Mouse (Mus musculus) myocyte (in vitro differentiated cells): ENCODE data around the gene Ppm1b.

Experiments used
- E2F4 ChIP-seq: IDR thresholded peaks from one replicate; pipeline ENCODE4 v1.6.1; 2011; ENCODE audit warnings: mild to moderate bottlenecking, control low read depth, moderate library complexity; ENCODE audit not compliant: insufficient read depth
- MAX ChIP-seq: IDR thresholded peaks from one replicate; pipeline ENCODE4 v1.6.1; 2011; ENCODE audit warnings: low read depth, mild to moderate bottlenecking, control low read depth
- MYOD1 ChIP-seq, 3 experiments: IDR thresholded peaks; one replicate each; pipeline ENCODE4 v1.6.1; 2011; ENCODE audit warnings: control low read depth in 2 of 3, low read depth in 2 of 3, mild to moderate bottlenecking in 2 of 3, moderate library complexity in 1 of 3; ENCODE audit not compliant: insufficient read length in 2 of 3, control insufficient read depth in 1 of 3
- MYOG ChIP-seq, 3 experiments: IDR thresholded peaks; one replicate each; pipeline ENCODE4 v1.6.1; 2011; ENCODE audit warnings: control low read depth in 2 of 3, low read depth in 2 of 3, mild to moderate bottlenecking in 2 of 3; ENCODE audit not compliant: insufficient read length in 2 of 3, control insufficient read depth in 1 of 3, insufficient read depth in 1 of 3
- POLR2A ChIP-seq: IDR thresholded peaks from one replicate; pipeline ENCODE4 v1.6.1; 2011; ENCODE audit warnings: low read depth, mild to moderate bottlenecking, control low read depth, moderate library complexity; ENCODE audit not compliant: insufficient read length
- USF1 ChIP-seq: IDR thresholded peaks from one replicate; pipeline ENCODE4 v1.6.1; 2011; ENCODE audit warnings: low read depth, mild to moderate bottlenecking, control low read depth, moderate library complexity

DNA sequence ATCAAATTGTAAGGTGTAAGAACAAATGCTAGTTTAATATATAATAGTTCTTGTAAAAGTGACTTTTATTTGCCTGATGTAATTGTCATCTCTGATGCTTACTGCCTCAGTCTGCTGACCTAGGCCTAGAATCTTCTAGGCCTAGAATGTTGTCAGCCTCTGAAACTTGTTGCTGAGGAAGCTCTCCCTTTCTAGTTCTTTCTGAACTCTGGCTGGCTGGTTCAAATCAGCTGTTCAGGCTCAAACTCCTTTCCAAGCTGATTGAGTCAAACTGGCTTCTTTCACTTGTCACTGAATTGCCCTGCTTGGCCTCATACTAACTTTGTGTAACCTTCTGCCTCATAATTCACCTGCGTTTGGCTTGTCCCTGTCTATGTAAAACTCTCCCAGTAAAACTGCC lies 9.7 kb downstream of the Ppm1b start:
- TF ChIP-seq POLR2A (no peak), MYOD1 (IDR thresholded peaks at IDR 0.05; ENCODE audit: control insufficient read depth in 1 of 3, insufficient read length in 2 of 3, low read depth in 2 of 3) (no peak), USF1 (no peak), E2F4 (no peak), MYOG (IDR thresholded peaks at IDR 0.05; ENCODE audit: control insufficient read depth in 1 of 3, insufficient read depth in 1 of 3, insufficient read length in 2 of 3, low read depth in 2 of 3) (no peak), MAX (no peak)
